20 mouse cellular contexts compared by ENCODE assay signal in the genomic region with DNA sequence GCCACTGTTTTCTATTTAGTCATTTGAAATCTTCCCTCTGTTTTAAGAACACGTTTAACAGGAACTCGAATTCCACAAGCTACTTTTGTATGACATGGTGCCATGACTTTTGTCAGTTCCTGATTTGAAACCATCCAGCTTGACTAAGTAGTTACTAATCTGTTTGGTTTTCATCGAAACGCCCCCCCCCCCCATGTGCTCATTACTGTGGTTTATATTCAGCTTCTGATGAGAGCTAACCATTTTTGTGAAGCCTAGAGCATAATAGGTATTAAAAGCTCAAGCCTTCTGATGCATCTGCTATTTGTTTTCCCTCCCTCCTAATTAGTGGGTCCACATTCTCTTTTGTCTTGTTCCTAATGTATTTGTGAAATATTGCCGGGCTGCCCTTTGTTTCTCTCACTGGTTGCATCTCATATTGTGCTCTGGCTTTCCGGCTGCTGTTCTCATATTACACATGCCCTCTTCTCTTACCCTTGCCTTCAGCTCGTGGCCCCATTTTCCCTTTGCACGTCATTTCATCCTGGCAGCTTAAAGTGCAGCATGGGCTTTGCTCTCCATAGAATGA.
A peak's percentile ranks its signal among the peaks of the same experiment; 100 is the strongest.
DNase-seq lines count a peak whose midpoint lies in the region; ATAC-seq and TF ChIP-seq lines count a peak whose summit lies in the region.
"Had no signal": no experiment of that assay in that cellular context is flagged by ENCODE, and none has a peak within 500 bp of the region (broad histone marks: within the 10 kb centered on the region; RNA-seq: fewer than 3 reads in every experiment).

No protein-coding gene starts in this region.

- WGBS in forebrain, embryonic 14.5 days: 22% methylated on average over 8 of the region's 8 CpGs
- WGBS in forebrain, embryonic 10.5 days: 56% methylated on average over 8 of the region's 8 CpGs
- 88% methylated on average over 8 of the region's 8 CpGs for WGBS in thymus, adult 2 months

- ATAC-seq in forebrain, embryonic 14.5 days: peak; percentile 20; the same call in 1 of the 2 replicates
- ATAC-seq: intestine, embryonic 15.5 days had no signal

- no peak for TF ChIP-seq CTCF in layer of hippocampus, adult 2 months (conservative IDR thresholded peaks at IDR 0.05)
- no peak for TF ChIP-seq CTCF in brain, embryonic 14.5 days (IDR thresholded peaks at IDR 0.05; ENCODE audit: borderline replicate concordance, extremely low read depth, insufficient read depth, insufficient read length)
- no peak for TF ChIP-seq CTCF in thymus, adult 2 months (IDR thresholded peaks at IDR 0.05; ENCODE audit: borderline replicate concordance, control insufficient read depth, extremely low read depth, insufficient read depth, low read length, poor library complexity)

- H3K27ac ChIP-seq in forebrain, embryonic 14.5 days (ENCODE audit: low read depth, low read length): no peak overlapping the region
- H3K27ac ChIP-seq in forebrain, embryonic 10.5 days: no peak overlapping the region
- H3K27ac ChIP-seq in layer of hippocampus, adult 2 months: peak overlapping the region; percentile 83
- no peak overlapping the region for H3K27ac ChIP-seq in thymus, adult 2 months (ENCODE audit: control insufficient read depth, insufficient read depth, low read length)
- H3K27ac ChIP-seq: embryonic facial prominence, embryonic 13.5 days; heart, adult 2 months; heart, embryonic 15.5 days; hindbrain, embryonic 13.5 days; intestine, embryonic 15.5 days had no signal

- H3K27me3 ChIP-seq in forebrain, embryonic 14.5 days (replicated peaks; ENCODE audit: control insufficient read depth, insufficient read depth, low read length): no peaks in the 10 kb centered on the region
- no peaks in the 10 kb centered on the region for H3K27me3 ChIP-seq in forebrain, embryonic 10.5 days (ENCODE audit: poor library complexity, severe bottlenecking)
- H3K27me3 ChIP-seq in thymus, adult 2 months (ENCODE audit: control insufficient read depth, insufficient read depth, low read length): no peaks in the 10 kb centered on the region
- H3K27me3 ChIP-seq: CH12.LX; embryonic facial prominence, embryonic 13.5 days; heart, embryonic 15.5 days; hindbrain, embryonic 13.5 days; intestine, embryonic 15.5 days had no signal

- no peak for DNase-seq in forebrain, embryonic 14.5 days (ENCODE audit: low spot score)
- no peak for DNase-seq in forebrain, embryonic 10.5 days (ENCODE audit: extremely low spot score, low spot score)
- no peak for DNase-seq in layer of hippocampus, adult 2 months (ENCODE audit: low spot score in 2 of 2)
- DNase-seq in layer of hippocampus, adult 9-11 months: no peak
- peak; percentile 35 for DNase-seq in brain, embryonic 14.5 days (ENCODE audit: low read depth)
- no peak for DNase-seq in thymus, adult 2 months
- no peak for DNase-seq in ovary, adult 18-20 months (ENCODE audit: low spot score)
- DNase-seq: adrenal gland, adult 8-10 months; adrenal gland, postnatal 36 days; cerebellum, adult 11-12 months; cerebellum, adult 9-10 months; gastrocnemius, postnatal 14 days; heart, adult 2 months; heart, postnatal 14 days had no signal

- no peak overlapping the region for H3K4me2 ChIP-seq in forebrain, embryonic 14.5 days (ENCODE audit: low read length)
- H3K4me2 ChIP-seq: embryonic facial prominence, embryonic 13.5 days; heart, embryonic 11.5 days; heart, embryonic 15.5 days; hindbrain, embryonic 13.5 days; intestine, embryonic 15.5 days had no signal

- no peak overlapping the region for H3K9ac ChIP-seq in forebrain, embryonic 14.5 days (ENCODE audit: low read length)
- H3K9ac ChIP-seq: embryonic facial prominence, embryonic 13.5 days; heart, embryonic 15.5 days; hindbrain, embryonic 13.5 days; intestine, embryonic 15.5 days had no signal

- no peak overlapping the region for H3K4me3 ChIP-seq in forebrain, embryonic 14.5 days (ENCODE audit: low read depth, low read length)
- H3K4me3 ChIP-seq in forebrain, embryonic 10.5 days: no peak overlapping the region
- no peak overlapping the region for H3K4me3 ChIP-seq in layer of hippocampus, adult 2 months
- no peak overlapping the region for H3K4me3 ChIP-seq in thymus, adult 2 months (ENCODE audit: control insufficient read depth, insufficient read depth, low read length)
- H3K4me3 ChIP-seq: embryonic facial prominence, embryonic 13.5 days; heart, adult 2 months; heart, embryonic 15.5 days; hindbrain, embryonic 13.5 days; intestine, embryonic 15.5 days had no signal

- H3K9me3 ChIP-seq in forebrain, embryonic 14.5 days (replicated peaks; ENCODE audit: control insufficient read depth, low read length): no peaks in the 10 kb centered on the region
- H3K9me3 ChIP-seq in forebrain, embryonic 10.5 days: no peaks in the 10 kb centered on the region
- H3K9me3 ChIP-seq: embryonic facial prominence, embryonic 13.5 days; heart, embryonic 15.5 days; hindbrain, embryonic 13.5 days; intestine, embryonic 15.5 days had no signal

- no peaks in the 10 kb centered on the region for H3K36me3 ChIP-seq in forebrain, embryonic 14.5 days (ENCODE audit: control insufficient read depth, insufficient read depth, low read length)
- H3K36me3 ChIP-seq in forebrain, embryonic 10.5 days (replicated peaks): no peaks in the 10 kb centered on the region
- H3K36me3 ChIP-seq in thymus, adult 2 months (ENCODE audit: control insufficient read depth, insufficient read depth, low read length): no peaks in the 10 kb centered on the region
- H3K36me3 ChIP-seq: embryonic facial prominence, embryonic 13.5 days; heart, embryonic 15.5 days; hindbrain, embryonic 13.5 days; intestine, embryonic 15.5 days had no signal

- H3K4me1 ChIP-seq in forebrain, embryonic 14.5 days (ENCODE audit: control insufficient read depth, insufficient read depth, low read length): no peaks in the 10 kb centered on the region
- H3K4me1 ChIP-seq in forebrain, embryonic 10.5 days: peaks cover 10% of the 10 kb centered on the region
- H3K4me1 ChIP-seq in thymus, adult 2 months (replicated peaks; ENCODE audit: control insufficient read depth, insufficient read depth, low read length): no peaks in the 10 kb centered on the region
- H3K4me1 ChIP-seq: hindbrain, embryonic 13.5 days; intestine, embryonic 15.5 days had no signal

- TF ChIP-seq POLR2A in brain, embryonic 14.5 days (IDR thresholded peaks at IDR 0.05; ENCODE audit: borderline replicate concordance, extremely low read depth, insufficient read depth, insufficient read length, poor library complexity, severe bottlenecking): no peak
- TF ChIP-seq POLR2A in thymus, adult 2 months (IDR thresholded peaks at IDR 0.05; ENCODE audit: control insufficient read depth, extremely low read depth, insufficient read depth, low read length, poor library complexity): no peak
